Mouse (Mus musculus) ovary, postnatal 14 days (tissue): ENCODE measurements around the gene Pde4d.
A peak's percentile ranks its signal among the peaks of the same experiment; 100 is the strongest.

Source experiments
- DNase-seq: peaks from one replicate; pipeline ENCODE4 v3.0.0; 2022; ENCODE audit warnings: low spot score

Gene Pde4d

GRCm38 (mm10) chr13:109775197-109775596 lies 1325.4 kb downstream of the Pde4d start:
- DNase-seq, result no peak

DNA sequence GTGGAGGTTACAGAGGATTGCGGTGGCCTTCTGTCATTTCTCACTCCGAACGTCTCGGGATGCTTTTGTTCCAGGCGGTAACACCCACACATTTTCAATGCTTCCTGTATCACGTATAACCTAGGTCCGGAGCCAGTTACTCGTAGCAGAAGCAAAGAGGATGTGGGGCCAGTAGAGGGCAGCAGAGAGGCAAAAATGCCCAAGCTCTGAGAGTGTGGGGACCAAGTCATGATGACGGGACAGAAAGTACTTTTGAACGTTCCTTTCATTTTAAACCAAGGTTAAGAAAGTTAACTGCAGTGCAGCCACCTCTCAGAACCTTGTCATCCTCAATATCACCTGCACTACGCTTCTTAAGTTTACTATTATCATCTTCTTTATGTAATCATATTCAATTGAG lies 1326.4 kb downstream of the Pde4d start:
- peak; percentile 89 for DNase-seq

- DNase-seq, result no peak
These were observed 1327.2 kb downstream of the Pde4d start for GRCm38 (mm10) chr13:109776995-109777394.

DNA sequence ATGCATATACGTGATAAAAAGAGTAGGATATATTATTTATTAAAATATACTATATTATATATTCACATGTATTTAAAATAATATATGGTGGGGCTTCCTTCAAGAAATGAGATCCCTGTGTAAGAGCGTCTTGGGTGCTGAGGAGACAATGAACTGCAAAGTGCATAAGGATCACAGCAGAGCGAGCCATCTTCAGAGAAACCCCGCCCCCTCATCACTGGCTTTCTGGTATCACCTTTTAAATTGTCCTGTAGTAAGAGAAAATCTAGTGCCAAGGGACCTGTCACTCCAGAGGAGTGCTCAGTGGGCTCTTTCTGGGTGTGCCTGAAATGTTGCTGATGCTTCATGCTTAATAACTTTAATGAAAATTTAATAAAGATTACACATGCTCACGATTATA lies 1327.7 kb downstream of the Pde4d start:
- DNase-seq, result no peak

DNA sequence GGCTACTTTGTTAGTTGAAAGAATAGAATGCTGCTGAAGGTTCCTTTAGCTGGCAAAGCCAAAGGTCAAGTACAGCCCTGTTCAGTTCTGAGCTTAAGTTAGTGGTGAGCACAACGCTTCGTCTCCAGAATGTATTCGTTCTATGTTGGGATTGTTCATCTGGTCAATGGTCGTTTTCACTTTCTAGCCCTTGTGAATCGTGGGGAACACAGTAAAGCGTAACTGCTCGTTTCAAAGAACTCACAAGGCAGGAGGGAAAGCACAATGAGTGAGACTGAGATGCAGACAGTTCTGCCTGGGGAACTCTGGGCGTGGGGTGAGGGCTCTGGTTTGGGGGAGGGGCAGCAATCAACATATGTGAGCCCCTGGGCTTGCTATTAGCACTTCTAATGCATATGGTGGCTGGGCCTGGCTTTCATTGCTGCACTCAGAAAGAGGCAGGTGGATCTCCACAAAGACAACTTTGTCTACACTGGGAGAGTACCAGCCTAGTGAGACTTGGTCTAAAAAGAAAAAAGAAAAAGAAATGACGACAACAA lies 1328.6 kb downstream of the Pde4d start:
- DNase-seq, result no peak

GRCm38 (mm10) chr13:109781466-109781865 lies 1331.7 kb downstream of the Pde4d start:
- DNase-seq, result no peak

DNA sequence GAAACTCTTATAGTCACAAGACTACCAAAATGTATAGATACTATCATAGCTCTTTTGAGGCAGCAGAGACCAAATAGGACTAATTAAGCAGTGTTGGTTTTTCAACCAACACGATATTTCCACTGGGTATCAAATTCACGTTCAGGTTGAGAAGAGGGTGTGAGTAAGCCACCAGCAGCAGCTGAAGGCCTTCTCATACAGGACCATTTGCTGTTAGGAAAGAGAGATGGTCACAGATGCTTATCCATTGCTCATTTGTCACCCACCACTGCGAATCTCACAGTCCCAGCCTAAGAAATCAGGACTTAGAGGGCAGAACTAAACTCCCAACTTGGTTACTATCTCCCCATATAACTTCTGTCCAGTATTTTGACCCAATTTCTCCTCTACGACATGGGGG lies 1338.9 kb downstream of the Pde4d start:
- no peak for DNase-seq

GRCm38 (mm10) chr13:109789151-109789550 lies 1339.4 kb downstream of the Pde4d start:
- DNase-seq, result no peak

- no peak for DNase-seq
These were observed 1340.4 kb downstream of the Pde4d start for GRCm38 (mm10) chr13:109790045-109790715.

DNA sequence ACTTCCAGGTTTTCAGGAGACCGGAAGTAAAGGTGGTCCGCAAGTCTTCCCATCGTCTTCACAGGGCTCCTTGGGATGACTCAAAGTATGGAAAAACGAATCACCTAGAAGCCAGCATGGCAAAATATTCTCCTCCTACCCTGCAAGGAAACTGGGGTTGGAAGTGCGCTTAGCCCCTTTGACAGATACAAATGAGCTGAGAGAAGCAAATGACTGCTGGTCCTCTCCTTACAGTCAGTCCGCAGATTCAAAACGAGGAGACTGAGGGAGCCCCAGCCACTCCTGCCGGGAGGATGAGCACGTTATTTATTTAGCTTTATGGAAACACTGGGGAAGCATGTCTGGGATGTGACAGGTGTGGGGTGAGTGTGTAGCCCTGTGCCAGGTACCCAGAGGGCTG lies 1344.2 kb downstream of the Pde4d start:
- DNase-seq, result no peak

- DNase-seq, result no peak
These were observed 1348.9 kb downstream of the Pde4d start for GRCm38 (mm10) chr13:109798651-109799050.

- DNase-seq, result no peak
These were observed 1352.5 kb downstream of the Pde4d start for GRCm38 (mm10) chr13:109802201-109802600.

DNA sequence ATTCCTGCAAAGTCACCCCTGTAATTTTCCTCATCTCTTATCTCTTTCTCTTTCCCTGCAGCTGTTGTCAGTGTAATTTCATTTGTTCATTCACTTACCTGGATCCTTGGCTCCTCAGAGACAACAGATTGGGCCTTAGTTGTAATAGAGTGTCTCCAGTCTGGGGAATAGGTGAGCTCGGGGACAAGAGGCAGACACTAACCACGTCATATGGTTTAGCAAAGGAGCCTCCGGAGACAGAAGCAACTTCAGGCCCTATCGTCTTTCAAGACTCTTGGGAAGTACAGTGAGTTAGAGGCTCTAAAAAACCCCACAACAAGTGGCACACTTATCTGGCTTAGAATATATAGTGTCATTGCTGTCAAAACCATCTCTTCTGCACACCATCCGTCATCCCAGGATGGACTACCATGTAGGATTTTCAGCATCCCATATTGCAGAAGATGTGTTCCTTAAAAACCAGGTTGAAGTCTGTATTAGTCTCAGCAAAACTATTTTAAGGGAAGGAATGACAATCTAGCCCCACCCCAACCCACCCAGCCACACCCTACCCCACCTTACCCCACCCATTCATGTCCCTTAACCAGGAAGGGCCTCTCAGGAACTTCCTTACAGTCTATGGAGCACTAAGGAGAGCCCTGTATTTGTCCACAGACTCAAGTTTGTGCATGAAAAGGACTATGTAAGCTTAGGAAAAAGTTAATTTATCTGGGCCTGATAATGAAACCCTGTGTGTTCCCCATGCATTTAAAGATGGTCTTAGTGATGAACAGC lies 1356.6 kb downstream of the Pde4d start:
- DNase-seq, result no peak

DNA sequence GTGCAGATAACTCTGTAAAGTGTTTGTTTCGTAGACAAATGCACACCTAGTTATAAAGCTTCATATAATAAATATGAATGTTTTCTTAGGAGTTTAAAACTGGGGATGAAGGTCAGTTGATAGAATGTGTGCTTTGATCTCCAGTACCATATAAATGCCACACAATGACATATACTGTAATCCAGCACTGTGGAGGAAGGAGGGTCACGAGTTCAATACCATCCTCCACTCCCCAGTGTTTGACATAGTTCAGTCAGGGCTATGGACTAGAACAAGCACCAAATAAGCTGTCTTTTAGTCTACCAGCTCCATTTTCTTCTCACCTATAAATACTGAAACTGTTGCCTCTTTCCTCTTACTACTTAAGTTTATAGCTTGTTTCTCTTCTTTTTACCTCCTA lies 1357.3 kb downstream of the Pde4d start:
- DNase-seq, result no peak

DNA sequence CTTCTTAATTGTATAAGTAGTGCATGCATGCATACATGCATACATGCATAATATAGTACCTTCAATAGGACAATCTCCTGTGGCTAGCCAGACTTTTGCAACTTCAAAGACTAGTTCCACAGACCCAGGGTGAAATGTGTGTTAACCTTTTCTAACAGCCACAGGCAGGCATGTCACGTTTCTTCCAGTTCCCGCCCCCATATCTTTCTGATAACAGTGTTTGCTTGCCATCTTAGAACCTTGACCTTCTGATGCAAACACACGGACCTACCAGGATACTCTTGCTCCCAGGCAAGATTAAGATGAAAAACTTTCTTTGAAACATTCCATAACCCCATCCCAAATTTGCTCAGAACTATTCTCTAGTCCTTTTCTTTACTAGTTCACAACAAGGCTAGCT lies 1357.7 kb downstream of the Pde4d start:
- no peak for DNase-seq

GRCm38 (mm10) chr13:109808039-109808438 lies 1358.3 kb downstream of the Pde4d start:
- no peak for DNase-seq

DNA sequence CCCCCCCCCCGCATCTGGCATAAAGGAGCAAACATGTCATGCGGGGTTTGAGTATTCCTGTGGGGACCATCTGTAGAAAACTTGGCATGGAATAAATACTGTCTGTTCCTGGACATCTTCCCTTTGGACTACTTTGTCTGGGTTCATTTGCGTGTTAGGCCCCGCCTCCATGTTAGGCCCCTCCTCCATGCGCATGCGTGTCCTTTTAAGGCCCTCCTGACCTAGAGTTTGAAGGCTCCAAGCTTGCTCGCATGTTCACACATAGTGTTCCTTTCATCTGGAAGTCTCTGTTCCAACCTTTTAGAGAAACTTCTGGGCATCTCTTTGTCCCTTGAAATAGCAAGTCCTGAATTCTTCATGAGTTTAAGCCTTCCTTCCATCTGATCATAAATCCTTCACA lies 1359.2 kb downstream of the Pde4d start:
- DNase-seq, result no peak

DNA sequence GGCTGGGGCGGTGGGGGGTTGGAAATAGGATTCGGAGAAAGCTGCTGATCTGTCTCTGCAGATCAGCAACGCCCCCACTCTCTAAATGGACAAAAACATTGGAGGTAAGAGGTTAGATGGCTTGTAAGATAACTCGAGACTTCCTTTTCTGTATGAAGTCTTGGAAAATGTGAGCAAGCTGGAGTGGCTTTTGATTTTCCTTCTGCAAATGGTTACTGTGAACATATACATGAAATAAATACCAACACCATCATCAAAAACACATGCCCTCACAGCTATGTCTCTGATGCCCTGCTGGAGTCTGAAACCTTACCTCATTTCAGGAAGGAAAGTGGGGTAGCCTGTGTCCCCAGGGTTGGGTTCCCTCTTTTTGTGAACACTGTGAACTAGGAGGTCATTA lies 1359.9 kb downstream of the Pde4d start:
- no peak for DNase-seq

GRCm38 (mm10) chr13:109813924-109814323 lies 1364.2 kb downstream of the Pde4d start:
- DNase-seq, result no peak

DNA sequence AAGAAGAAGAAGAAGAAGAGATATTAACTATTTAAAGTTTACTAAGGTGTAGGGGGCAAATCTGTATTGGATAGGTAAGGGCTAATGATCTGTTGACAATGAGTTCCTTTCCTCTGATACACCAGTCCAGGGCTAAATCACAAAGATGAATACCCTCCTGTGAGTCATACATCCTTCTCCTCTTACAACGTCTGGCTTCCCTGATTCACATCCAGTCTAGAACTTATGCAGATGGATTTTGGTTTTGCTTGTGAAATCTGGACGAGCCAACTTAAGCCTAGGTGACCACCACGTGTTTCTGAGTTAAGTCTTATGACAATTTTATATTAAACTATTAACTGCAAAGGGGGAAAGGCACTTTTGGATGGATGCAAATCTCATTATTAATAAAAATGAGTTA lies 1369.3 kb downstream of the Pde4d start:
- no peak for DNase-seq

DNA sequence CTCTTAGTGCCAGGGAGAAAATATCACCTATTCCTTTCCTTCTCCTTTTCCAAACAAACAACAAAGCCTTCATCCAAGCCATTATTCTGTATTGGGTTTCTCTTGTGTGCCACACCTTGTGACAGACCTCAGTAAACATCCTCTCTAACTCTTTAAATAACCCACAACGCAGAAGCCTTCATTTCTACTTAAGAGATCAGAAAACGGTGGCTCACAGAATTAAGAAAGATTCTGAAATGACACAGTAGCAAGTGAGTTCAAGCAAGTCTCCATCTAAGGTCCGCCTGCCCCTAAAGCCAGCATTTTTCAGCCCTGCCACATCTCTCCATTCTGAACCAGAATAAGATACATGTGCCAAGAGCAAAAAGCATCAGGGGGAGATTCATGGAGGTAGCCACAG lies 1370.4 kb downstream of the Pde4d start:
- no peak for DNase-seq

DNA sequence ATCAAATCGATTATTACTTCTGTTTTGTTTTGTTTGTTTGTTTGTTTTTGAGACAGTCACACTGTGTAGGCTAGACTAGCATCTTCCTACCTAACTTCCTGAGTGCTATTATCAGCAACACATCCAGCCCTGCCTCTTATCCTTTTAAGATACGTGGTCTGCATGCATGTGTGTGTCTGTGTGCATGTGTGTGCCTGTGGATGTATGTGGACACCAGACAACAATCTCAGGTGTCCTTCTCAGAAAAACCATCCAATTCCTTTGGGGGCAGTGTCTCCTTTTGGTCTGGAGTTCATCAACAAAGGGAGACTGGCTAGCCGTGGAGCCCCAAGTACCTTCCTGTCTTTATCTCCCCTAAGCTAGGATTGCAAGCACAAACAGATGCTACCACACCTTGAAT lies 1371.1 kb downstream of the Pde4d start:
- DNase-seq, result no peak

- no peak for DNase-seq
These were observed 1372.1 kb downstream of the Pde4d start for GRCm38 (mm10) chr13:109821725-109822412.
